Mouse (Mus musculus) layer of hippocampus, adult 8-10 months (tissue): Measurements from ENCODE around the gene Ifna14. TPM values are rescaled to one million over a fixed set of nuclear protein-coding genes. Genes with fewer than 3 reads are reported as not detected.

Experiments used
- total RNA-seq, 4 experiments: library from RNA; stranded (reverse); gene quantifications; 2 replicates each; pipeline ENCODE4 v1.2.4; 2022

The Ifna14 gene
- total RNA-seq, 4 experiments from 2014 or later, result not detected

Other genes starting within 250 kb of the Ifna14 start
- gene Hacd4, start 132.9 kb downstream of the Ifna14 start, total RNA-seq, result 1 to 10 TPM; 1.0 to 2.8 (median 2.0) TPM
- not detected for gene Ifnb1, start 49.0 kb downstream of the Ifna14 start, total RNA-seq
- not detected for gene Ifna15, start 13.6 kb downstream of the Ifna14 start, total RNA-seq
- gene Ifna9, start 20.6 kb upstream of the Ifna14 start, total RNA-seq, result not detected
- gene Ifna12, start 31.6 kb upstream of the Ifna14 start, total RNA-seq, result not detected
- not detected for gene C87499, start 62.6 kb upstream of the Ifna14 start, total RNA-seq
- not detected for gene Ifna13, start 72.7 kb upstream of the Ifna14 start, total RNA-seq
- not detected for gene Ifna16, start 105.1 kb upstream of the Ifna14 start, total RNA-seq
- gene Ifna2, start 112.1 kb upstream of the Ifna14 start, total RNA-seq, result not detected
- not detected for gene Ifnab, start 119.6 kb upstream of the Ifna14 start, total RNA-seq
- 1 to 10 TPM in 1 of 4 experiments, under 1 TPM in 3; 0.72 to 1.7 (median 0.82) TPM for gene Gm26566, start 150.0 kb upstream of the Ifna14 start, total RNA-seq
- gene Klhl9, start 150.7 kb upstream of the Ifna14 start, total RNA-seq, result 100 to 1,000 TPM in 3 of 4 experiments, 10 to 100 TPM in 1; 96.8 to 117 (median 107) TPM
- gene Gm13271, start 183.1 kb upstream of the Ifna14 start, total RNA-seq, result not detected
- not detected for gene Gm13283, start 188.3 kb upstream of the Ifna14 start, total RNA-seq
- gene Gm13290, start 202.0 kb upstream of the Ifna14 start, total RNA-seq, result not detected
- not detected for gene Gm13289, start 205.1 kb upstream of the Ifna14 start, total RNA-seq
- gene Gm13272, start 208.1 kb upstream of the Ifna14 start, total RNA-seq, result not detected
- gene Ifnz, start 210.3 kb upstream of the Ifna14 start, total RNA-seq, result not detected
- not detected for gene Gm13276, start 213.9 kb upstream of the Ifna14 start, total RNA-seq
- gene Gm13277, start 216.8 kb upstream of the Ifna14 start, total RNA-seq, result not detected
- gene Gm13278, start 219.8 kb upstream of the Ifna14 start, total RNA-seq, result not detected
- not detected for gene Gm13275, start 222.7 kb upstream of the Ifna14 start, total RNA-seq
- gene Gm13279, start 225.6 kb upstream of the Ifna14 start, total RNA-seq, result not detected
- gene Gm13285, start 227.9 kb upstream of the Ifna14 start, total RNA-seq, result not detected
- gene Gm13287, start 231.5 kb upstream of the Ifna14 start, total RNA-seq, result not detected
- gene Gm13288, start 233.7 kb upstream of the Ifna14 start, total RNA-seq, result not detected
- not detected for gene Ifna7, start 244.4 kb upstream of the Ifna14 start, total RNA-seq
- gene Ifna11, start 248.2 kb upstream of the Ifna14 start, total RNA-seq, result not detected